Mouse (Mus musculus): Measurements from ENCODE around the gene Osbpl2.
"Not testable (repeated sequence)": the region's sequence is repeated elsewhere in the genome, so short reads cannot be mapped to it uniquely, and the experiment has no call there.

Gene Osbpl2

GRCm38 (mm10) chr2:180165855-180166254 is 46.7 kb downstream of the Osbpl2 start:
- no peak for DNase-seq

GRCm38 (mm10) chr2:180166869-180167268 is 47.8 kb downstream of the Osbpl2 start:
- no peak for DNase-seq

- no peak for DNase-seq
These were observed 51.2 kb downstream of the Osbpl2 start for GRCm38 (mm10) chr2:180170151-180170805.

GRCm38 (mm10) chr2:180170806-180171521 is 51.9 kb downstream of the Osbpl2 start, which contains the start of gene Adrm1:
Adrm1 (plus strand) TSS chr2:180171485.
- peak; percentile 98 for DNase-seq

- DNase-seq = no peak
These were observed 52.5 kb downstream of the Osbpl2 start for GRCm38 (mm10) chr2:180171522-180172070.

GRCm38 (mm10) chr2:180172152-180172551 is 53.0 kb downstream of the Osbpl2 start:
- DNase-seq = no peak

GRCm38 (mm10) chr2:180173163-180173562 is 54.1 kb downstream of the Osbpl2 start:
- DNase-seq = no peak

- not testable (repeated sequence) for DNase-seq
These were observed 54.6 kb downstream of the Osbpl2 start for GRCm38 (mm10) chr2:180173711-180174110.

GRCm38 (mm10) chr2:180174121-180174520 is 55.0 kb downstream of the Osbpl2 start:
- DNase-seq = no peak

- no peak for DNase-seq
These were observed 56.6 kb downstream of the Osbpl2 start for GRCm38 (mm10) chr2:180175725-180176124.

GRCm38 (mm10) chr2:180181542-180181941 is 62.4 kb downstream of the Osbpl2 start:
- DNase-seq = no peak

GRCm38 (mm10) chr2:180184011-180184751 is 65.1 kb downstream of the Osbpl2 start:
- no peak for DNase-seq

- DNase-seq = no peak
These were observed 65.6 kb downstream of the Osbpl2 start for GRCm38 (mm10) chr2:180184752-180185109.

- no peak for DNase-seq
These were observed 66.6 kb downstream of the Osbpl2 start for GRCm38 (mm10) chr2:180185686-180186085.

- no peak for DNase-seq
These were observed 68.3 kb downstream of the Osbpl2 start for GRCm38 (mm10) chr2:180187362-180187761.

- no peak for DNase-seq
These were observed 77.7 kb downstream of the Osbpl2 start for GRCm38 (mm10) chr2:180196610-180197322.

GRCm38 (mm10) chr2:180197323-180198037 is 78.4 kb downstream of the Osbpl2 start:
- DNase-seq = no peak

- DNase-seq = no peak
These were observed 79.7 kb downstream of the Osbpl2 start for GRCm38 (mm10) chr2:180198782-180199181.

GRCm38 (mm10) chr2:180200681-180201080 is 81.6 kb downstream of the Osbpl2 start:
- no peak for DNase-seq

- no peak for DNase-seq
These were observed 82.2 kb downstream of the Osbpl2 start for GRCm38 (mm10) chr2:180201303-180201702.

- no peak for DNase-seq
These were observed 83.2 kb downstream of the Osbpl2 start for GRCm38 (mm10) chr2:180202263-180202662.

GRCm38 (mm10) chr2:180202805-180203204 is 83.7 kb downstream of the Osbpl2 start:
- DNase-seq = peak; percentile 54
